Mouse (Mus musculus): Measurements from ENCODE around the gene Golt1b. TPM values are rescaled to one million over a fixed set of nuclear protein-coding genes. Genes with fewer than 3 reads are reported as not detected.

Golt1b gene
- 36.2 TPM for polyA plus RNA-seq (2017; shearing (Covaris generic))

GRCm38 (mm10) chr6:142387011-142387754, at the start of gene Golt1b, which contains the start of gene Recql:
TSS of gene Golt1b (plus strand) at chr6:142387221.
TSS of gene Recql (minus strand) at chr6:142387087.

DNA sequence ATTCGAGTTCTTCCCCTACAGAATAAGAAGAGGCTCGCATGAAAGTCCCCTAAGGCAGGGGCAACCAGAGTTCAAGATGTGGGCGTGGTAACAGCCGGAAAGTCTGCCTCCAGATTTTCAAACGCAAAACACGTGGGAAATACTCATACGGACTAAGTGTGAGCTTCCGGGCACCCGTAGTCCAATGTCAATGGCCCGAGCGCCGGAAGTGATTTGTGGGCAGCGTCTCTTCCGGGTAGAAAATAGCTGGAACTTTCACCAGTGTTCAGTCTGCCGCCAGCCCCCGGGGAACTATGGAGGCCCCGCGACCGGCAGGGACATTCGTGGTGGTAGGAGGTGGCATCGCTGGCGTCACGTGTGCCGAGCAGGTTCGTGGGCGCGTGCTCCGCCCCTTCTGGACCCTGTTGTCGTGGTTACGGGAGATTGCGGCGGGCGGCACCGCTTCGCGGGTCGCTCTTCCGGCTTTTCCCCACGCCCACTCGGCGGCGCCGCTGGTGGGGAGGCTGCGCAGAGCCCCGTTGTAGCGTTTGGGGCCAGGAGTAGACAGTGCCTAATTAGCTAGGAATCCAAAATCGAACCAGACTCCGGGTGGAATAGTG, 41.5 kb upstream of the Golt1b start, which contains the start of gene Pyroxd1:
TSS of gene Pyroxd1 (plus strand) at position 215 of the 599 bp plus-strand sequence.

GRCm38 (mm10) chr6:142412906-142413491, 26.0 kb downstream of the Golt1b start, which contains the start of gene Spx:
TSS of gene Spx (plus strand) at chr6:142413441.

Other genes starting within 250 kb of the Golt1b start
- 1.4 TPM for gene Slco1a6, start 178.7 kb upstream of the Golt1b start, polyA plus RNA-seq (2017; shearing (Covaris generic))
- not detected for gene Iapp, start 88.8 kb upstream of the Golt1b start, polyA plus RNA-seq (2017; shearing (Covaris generic))
- gene Slco1a5, start 64.2 kb upstream of the Golt1b start, polyA plus RNA-seq (2017; shearing (Covaris generic)) = 0.20 TPM
- gene Pyroxd1, start 41.6 kb upstream of the Golt1b start, polyA plus RNA-seq (2017; shearing (Covaris generic)) = 17.9 TPM
- gene Recql, start 134 bp upstream of the Golt1b start, polyA plus RNA-seq (2017; shearing (Covaris generic)) = 36.5 TPM
- 1.1 TPM for gene Spx, start 26.2 kb downstream of the Golt1b start, polyA plus RNA-seq (2017; shearing (Covaris generic))
- not detected for gene Gys2, start 85.9 kb downstream of the Golt1b start, polyA plus RNA-seq (2017; shearing (Covaris generic))
- 26.8 TPM for gene Ldhb, start 120.7 kb downstream of the Golt1b start, polyA plus RNA-seq (2017; shearing (Covaris generic))
- gene Kcnj8, start 184.4 kb downstream of the Golt1b start, polyA plus RNA-seq (2017; shearing (Covaris generic)) = 5.3 TPM